Mouse (Mus musculus) embryonic fibroblast, embryonic 13.5 days (primary cell): ENCODE results near the gene Rhox4b. TPM values are rescaled to one million over a fixed set of nuclear protein-coding genes. Genes with fewer than 3 reads are reported as not detected.
"Not testable (repeated sequence)": the region's sequence is repeated elsewhere in the genome, so short reads cannot be mapped to it uniquely, and the experiment has no call there.

Experiments used
- H3K27ac ChIP-seq: 2 replicates; pipeline ENCODE4 v1.5.1; 2012; ENCODE audit warnings: low read length, control low read depth, inconsistent platforms; ENCODE audit not compliant: insufficient read depth
- H3K4me1 ChIP-seq: 2 replicates; pipeline ENCODE4 v1.6.1; 2011; ENCODE audit warnings: low read length; ENCODE audit not compliant: control insufficient read depth, insufficient read depth
- H3K4me3 ChIP-seq: 2 replicates; pipeline ENCODE4 v1.5.1; 2011; ENCODE audit warnings: mild to moderate bottlenecking, control low read depth, low read length; ENCODE audit not compliant: insufficient read depth
- polyA plus RNA-seq: library from polyadenylated mRNA; stranded (reverse); fragments of >200 nt; gene quantifications from 2 replicates; pipeline ENCODE4 v1.2.4, GENCODE M21; 2011; ENCODE audit warnings: low read depth; ENCODE audit not compliant: missing spikeins, insufficient read length

Gene Rhox4b
- not detected in 2 replicates for polyA plus RNA-seq

GRCm38 (mm10) chrX:37432194-37432593 is at the start of gene Rhox4b:
Gene Rhox4b, plus strand, starts transcription at chrX:37432494.
- H3K27ac ChIP-seq, H3K4me3 ChIP-seq, H3K4me1 ChIP-seq: not testable (repeated sequence)

DNA sequence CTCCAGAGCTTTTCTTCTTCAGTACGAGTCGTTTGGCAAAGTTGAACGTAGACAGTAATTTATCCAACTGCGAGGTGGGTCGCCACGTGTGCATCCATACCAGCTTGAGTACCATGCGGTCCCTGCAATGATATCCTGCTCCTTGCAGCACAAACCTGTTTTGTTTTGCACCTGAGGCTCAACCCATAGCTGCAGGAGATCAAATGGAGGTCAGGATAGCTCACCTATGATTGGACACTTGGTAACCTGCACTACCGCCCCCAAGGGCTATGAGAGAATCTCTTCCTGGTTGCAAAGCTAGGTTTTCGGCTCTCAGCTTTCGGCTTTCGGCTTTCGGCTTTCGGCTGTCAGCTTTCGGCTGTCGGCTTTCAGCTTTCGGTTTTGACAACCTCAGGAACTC is 41.7 kb upstream of the Rhox4b start, which contains the start of gene Rhox4a2:
TSS of gene Rhox4a2 (plus strand) at position 301 of the 400 bp plus-strand sequence.
- not testable (repeated sequence) for H3K27ac ChIP-seq, H3K4me3 ChIP-seq, H3K4me1 ChIP-seq

DNA sequence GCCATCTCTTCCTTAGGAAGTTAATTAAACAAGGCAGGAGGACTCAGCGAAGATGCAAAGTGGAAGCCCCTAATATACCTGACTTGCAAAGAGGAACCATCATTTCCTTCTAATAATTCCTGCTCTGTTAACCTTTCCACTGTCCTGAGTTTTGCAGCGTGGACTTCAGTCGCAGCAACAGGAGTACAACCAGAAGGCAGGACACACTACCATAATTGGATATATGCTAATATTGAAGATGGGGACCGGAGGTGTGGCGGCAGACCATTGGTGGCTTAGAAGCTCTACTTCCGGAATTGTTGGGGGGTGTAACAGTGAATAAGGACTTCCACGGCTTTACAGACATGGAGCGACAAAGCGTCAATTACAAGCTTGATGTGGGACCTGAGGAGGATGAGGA is 20.5 kb upstream of the Rhox4b start, which contains the start of gene Rhox2b:
TSS of gene Rhox2b (plus strand) at position 301 of the 400 bp plus-strand sequence.
- not testable (repeated sequence) for H3K4me3 ChIP-seq, H3K27ac ChIP-seq, H3K4me1 ChIP-seq

DNA sequence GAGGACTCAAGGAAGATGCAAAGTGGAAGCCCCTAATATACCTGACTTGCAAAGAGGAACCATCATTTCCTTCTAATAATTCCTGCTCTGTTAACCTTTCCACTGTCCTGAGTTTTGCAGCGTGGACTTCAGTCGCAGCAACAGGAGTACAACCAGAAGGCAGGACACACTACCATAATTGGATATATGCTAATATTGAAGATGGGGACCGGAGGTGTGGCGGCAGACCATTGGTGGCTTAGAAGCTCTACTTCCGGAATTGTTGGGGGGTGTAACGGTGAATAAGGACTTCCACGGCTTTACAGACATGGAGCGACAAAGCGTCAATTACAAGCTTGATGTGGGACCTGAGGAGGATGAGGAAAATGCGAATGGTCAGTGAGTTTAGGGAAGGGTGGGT is 21.1 kb downstream of the Rhox4b start, which contains the start of gene Rhox2c:
TSS of gene Rhox2c (plus strand) at position 301 of the 400 bp plus-strand sequence.
- not testable (repeated sequence) for H3K4me3 ChIP-seq, H3K27ac ChIP-seq, H3K4me1 ChIP-seq

DNA sequence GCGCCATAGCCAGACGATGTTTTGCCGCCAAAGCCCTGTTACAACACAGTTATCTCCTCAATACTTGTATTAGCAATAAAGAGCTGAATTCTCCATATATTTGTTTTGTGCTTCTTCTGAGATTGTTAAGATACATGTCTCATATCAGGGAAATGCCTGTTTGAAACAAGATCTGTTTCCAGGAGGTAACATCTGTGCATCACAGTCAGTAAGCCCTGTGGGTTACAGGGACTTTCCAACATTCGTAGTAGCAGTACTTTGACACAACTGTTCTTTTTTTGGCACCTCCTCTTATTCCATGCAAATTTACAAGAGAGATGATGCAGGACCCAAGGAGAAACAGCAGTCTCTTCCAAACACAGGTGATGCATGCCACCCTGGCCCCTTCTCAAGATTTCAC is 26.0 kb downstream of the Rhox4b start, which contains the start of gene Rhox3c:
TSS of gene Rhox3c (plus strand) at position 301 of the 400 bp plus-strand sequence.
- H3K4me3 ChIP-seq, H3K4me1 ChIP-seq, H3K27ac ChIP-seq: not testable (repeated sequence)

DNA sequence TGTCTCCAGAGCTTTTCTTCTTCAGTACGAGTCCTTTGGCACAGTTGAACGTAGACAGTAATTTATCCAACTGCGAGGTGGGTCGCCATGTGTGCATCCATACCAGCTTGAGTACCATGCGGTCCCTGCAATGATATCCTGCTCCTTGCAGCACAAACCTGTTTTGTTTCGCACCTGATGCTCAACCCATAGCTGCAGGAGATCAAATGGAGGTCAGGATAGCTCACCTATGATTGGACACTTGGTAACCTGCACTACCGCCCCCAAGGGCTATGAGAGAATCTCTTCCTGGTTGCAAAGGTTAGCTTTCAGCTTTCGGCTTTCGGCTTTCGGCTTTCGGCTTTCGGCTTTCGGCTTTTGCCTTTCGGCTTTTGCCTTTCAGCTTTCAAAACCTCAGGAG is 47.7 kb downstream of the Rhox4b start, which contains the start of gene Rhox4c:
TSS of gene Rhox4c (plus strand) at position 301 of the 400 bp plus-strand sequence.
- H3K4me3 ChIP-seq, H3K4me1 ChIP-seq, H3K27ac ChIP-seq: not testable (repeated sequence)

Other genes starting within 250 kb of the Rhox4b start
- gene Ndufa1, start 241.3 kb upstream of the Rhox4b start, polyA plus RNA-seq: 118 and 124 TPM in 2 replicates
- gene Rnf113a1, start 241.2 kb upstream of the Rhox4b start, polyA plus RNA-seq: 3.1 and 4.1 TPM in 2 replicates
- not detected in 2 replicates for gene Gm9, start 221.5 kb upstream of the Rhox4b start, polyA plus RNA-seq
- not detected in 2 replicates for gene Rhox1, start 210.2 kb upstream of the Rhox4b start, polyA plus RNA-seq
- gene Rhox2a, start 187.5 kb upstream of the Rhox4b start, polyA plus RNA-seq: not detected in 2 replicates
- gene Rhox3a, start 182.6 kb upstream of the Rhox4b start, polyA plus RNA-seq: not detected in 2 replicates
- not detected in 2 replicates for gene Rhox4a, start 167.2 kb upstream of the Rhox4b start, polyA plus RNA-seq
- not detected in 2 replicates for gene Rhox3a2, start 52.5 kb upstream of the Rhox4b start, polyA plus RNA-seq
- not detected in 2 replicates for gene Rhox4a2, start 41.6 kb upstream of the Rhox4b start, polyA plus RNA-seq
- gene Rhox2b, start 20.4 kb upstream of the Rhox4b start, polyA plus RNA-seq: not detected in 2 replicates
- not detected in 2 replicates for gene Rhox2c, start 21.2 kb downstream of the Rhox4b start, polyA plus RNA-seq
- gene Rhox3c, start 26.1 kb downstream of the Rhox4b start, polyA plus RNA-seq: not detected in 2 replicates
- gene Rhox4c, start 47.8 kb downstream of the Rhox4b start, polyA plus RNA-seq: not detected in 2 replicates
- gene Rhox2d, start 60.9 kb downstream of the Rhox4b start, polyA plus RNA-seq: not detected in 2 replicates
- gene Rhox4d, start 81.9 kb downstream of the Rhox4b start, polyA plus RNA-seq: not detected in 2 replicates
- not detected in 2 replicates for gene Rhox2e, start 98.0 kb downstream of the Rhox4b start, polyA plus RNA-seq
- gene Rhox3e, start 109.5 kb downstream of the Rhox4b start, polyA plus RNA-seq: not detected in 2 replicates
- gene Rhox4e, start 124.9 kb downstream of the Rhox4b start, polyA plus RNA-seq: not detected in 2 replicates
- not detected in 2 replicates for gene Rhox2f, start 138.9 kb downstream of the Rhox4b start, polyA plus RNA-seq
- gene Rhox3f, start 148.5 kb downstream of the Rhox4b start, polyA plus RNA-seq: not detected in 2 replicates
- not detected in 2 replicates for gene Rhox4f, start 175.2 kb downstream of the Rhox4b start, polyA plus RNA-seq
- gene Rhox3g, start 196.1 kb downstream of the Rhox4b start, polyA plus RNA-seq: not detected in 2 replicates
- not detected in 2 replicates for gene Rhox2g, start 211.0 kb downstream of the Rhox4b start, polyA plus RNA-seq
- not detected in 2 replicates for gene Rhox4g, start 218.8 kb downstream of the Rhox4b start, polyA plus RNA-seq
- gene Rhox3h, start 236.3 kb downstream of the Rhox4b start, polyA plus RNA-seq: not detected in 2 replicates
- gene Rhox2h, start 240.8 kb downstream of the Rhox4b start, polyA plus RNA-seq: not detected in 2 replicates